Mouse (Mus musculus): ENCODE data around the gene Apoo. TPM values are rescaled to one million over a fixed set of nuclear protein-coding genes. Genes with fewer than 3 reads are reported as not detected.
"Not testable (repeated sequence)": the region's sequence is repeated elsewhere in the genome, so short reads cannot be mapped to it uniquely, and the experiment has no call there.

Apoo gene
- polyA plus RNA-seq, 1 experiment from 2014 or later = 101 TPM

DNA sequence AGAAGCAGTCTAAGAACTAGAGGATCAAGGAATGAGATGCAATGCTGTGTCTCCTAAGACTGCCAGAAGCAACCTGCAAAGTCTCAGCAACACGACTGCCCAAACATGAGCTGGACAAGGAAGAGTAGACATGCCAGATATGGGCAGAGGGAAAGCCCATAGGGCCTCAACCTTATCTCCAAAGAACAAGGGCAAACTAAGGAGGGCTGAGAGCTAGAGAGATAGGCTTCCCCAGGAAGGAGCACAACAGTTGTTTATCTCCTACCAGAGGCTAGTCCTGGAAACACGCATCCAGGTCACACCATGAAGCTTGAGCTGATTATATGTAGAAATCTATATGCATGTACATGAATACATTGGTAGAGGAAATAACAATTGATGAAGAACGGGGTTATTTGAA is 78.5 kb downstream of the Apoo start:
- H3K27ac ChIP-seq; H3K36me3 ChIP-seq; H3K9me3 ChIP-seq; H3K4me1 ChIP-seq (replicated peaks); H3K4me3 ChIP-seq (replicated peaks); ATAC-seq (ENCODE audit: insufficient number of reproducible peaks, insufficient read depth, low FRiP score, low TSS enrichment, low read depth); H3K9ac ChIP-seq (replicated peaks); H3K4me2 ChIP-seq: not testable (repeated sequence)
- H3K27me3 ChIP-seq = peaks cover 18% of the 10 kb centered on the region
- WGBS = no CpG with 5 or more reads among the region's 3 CpGs

DNA sequence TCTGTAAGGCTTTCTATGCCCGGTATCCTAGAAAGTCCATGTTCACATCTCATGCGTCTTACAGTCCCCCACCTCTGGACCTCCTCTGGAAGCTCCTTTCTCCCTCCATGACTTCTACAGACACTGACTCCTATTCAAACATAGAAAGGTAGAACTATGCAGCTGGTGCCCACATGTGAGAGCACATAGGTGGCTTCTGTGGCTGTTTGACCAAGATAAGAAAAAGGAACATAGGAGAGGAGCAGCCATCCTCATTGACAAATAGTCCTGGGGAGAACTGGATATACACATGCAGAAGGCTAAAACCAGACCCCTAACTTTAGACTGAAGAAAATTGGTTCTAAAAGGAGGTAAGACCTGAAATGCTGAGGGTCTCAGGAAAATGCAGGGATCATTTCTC is 79.1 kb downstream of the Apoo start:
- H3K27me3 ChIP-seq = peaks cover 16% of the 10 kb centered on the region
- not testable (repeated sequence) for ATAC-seq (ENCODE audit: insufficient number of reproducible peaks, insufficient read depth, low FRiP score, low TSS enrichment, low read depth); H3K4me3 ChIP-seq (replicated peaks); H3K4me1 ChIP-seq (replicated peaks); H3K9ac ChIP-seq (replicated peaks); H3K27ac ChIP-seq; H3K9me3 ChIP-seq; H3K4me2 ChIP-seq; H3K36me3 ChIP-seq
- 90% methylated on average over 2 of the region's 2 CpGs for WGBS

DNA sequence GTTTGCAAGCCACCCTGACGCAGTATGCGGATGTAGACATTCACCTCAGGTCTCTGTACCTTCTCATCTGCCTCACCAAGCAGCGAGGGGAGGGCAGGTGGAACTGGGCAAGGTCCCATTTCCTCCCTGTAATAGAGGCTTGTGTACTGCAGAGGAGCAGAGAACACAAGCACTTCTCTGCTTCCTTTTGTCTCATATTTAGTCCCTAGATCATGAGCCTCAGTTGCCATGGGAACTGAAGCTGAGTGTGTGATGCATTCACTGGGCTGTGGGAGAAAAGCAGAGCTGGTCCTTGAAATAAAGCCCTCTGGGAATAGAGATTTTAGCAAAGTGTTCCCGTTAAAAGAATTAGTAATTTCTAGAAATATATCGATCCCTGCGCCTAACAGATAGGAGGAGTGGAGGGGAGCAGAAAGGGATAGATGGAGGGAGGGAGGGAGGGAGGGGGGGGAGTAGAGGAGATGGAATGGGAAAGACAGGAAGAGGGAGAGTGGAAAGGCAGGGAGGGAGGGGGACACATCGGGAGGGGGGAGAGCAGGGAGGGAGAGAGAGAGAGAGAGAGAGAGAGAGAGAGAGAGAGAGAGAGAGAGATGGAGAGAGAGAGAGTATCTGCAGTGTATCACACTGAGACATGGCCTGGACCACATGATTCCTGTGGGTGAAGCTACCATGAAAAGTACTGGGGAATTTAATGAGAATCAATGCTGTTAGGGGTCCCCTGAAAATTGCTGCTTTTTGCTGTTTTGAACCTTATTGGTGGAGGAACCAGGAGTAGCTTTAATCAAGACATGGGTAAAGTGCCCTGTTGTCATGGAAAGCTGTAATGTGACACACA is 83.3 kb downstream of the Apoo start:
- not testable (repeated sequence) for H3K4me2 ChIP-seq; H3K36me3 ChIP-seq; H3K9me3 ChIP-seq; H3K27ac ChIP-seq; ATAC-seq (ENCODE audit: insufficient number of reproducible peaks, insufficient read depth, low FRiP score, low TSS enrichment, low read depth); H3K9ac ChIP-seq (replicated peaks); H3K4me3 ChIP-seq (replicated peaks); H3K4me1 ChIP-seq (replicated peaks)
- WGBS = 57% methylated on average over 1 of the region's 7 CpGs
- H3K27me3 ChIP-seq = peaks cover 30% of the 10 kb centered on the region

DNA sequence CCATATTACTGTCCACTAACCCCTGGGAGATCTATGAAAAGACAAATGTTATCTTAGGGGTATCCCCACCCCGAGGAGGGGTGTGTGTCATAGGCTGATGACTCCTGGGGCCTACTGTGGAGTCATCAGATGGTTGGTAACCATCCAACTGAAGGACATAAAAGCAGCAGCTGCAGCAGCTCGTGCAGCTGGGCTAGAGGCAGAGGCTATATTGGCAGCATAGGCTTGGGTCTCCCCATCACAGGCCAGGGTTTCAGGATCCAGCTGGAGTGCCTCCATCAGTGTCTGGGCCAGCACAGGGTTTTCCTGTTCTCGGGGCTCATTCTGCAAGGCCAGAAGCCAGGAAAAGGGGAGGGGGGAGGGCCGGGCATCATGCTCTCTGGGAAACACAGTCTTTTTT is 92.4 kb downstream of the Apoo start:
- Histone ChIP-seq H3K4me2 (no peak overlapping the region), H3K9me3 (no peaks in the 10 kb centered on the region), H3K4me3 (replicated peaks) (no peak overlapping the region), H3K36me3 (no peaks in the 10 kb centered on the region), H3K4me1 (replicated peaks) (no peaks in the 10 kb centered on the region), H3K27me3 (peaks cover 56% of the 10 kb centered on the region), H3K9ac (replicated peaks) (no peak overlapping the region), H3K27ac (no peak overlapping the region)
- no peak for ATAC-seq (ENCODE audit: insufficient number of reproducible peaks, insufficient read depth, low FRiP score, low TSS enrichment, low read depth)
- WGBS = 68% methylated on average over 4 of the region's 4 CpGs

DNA sequence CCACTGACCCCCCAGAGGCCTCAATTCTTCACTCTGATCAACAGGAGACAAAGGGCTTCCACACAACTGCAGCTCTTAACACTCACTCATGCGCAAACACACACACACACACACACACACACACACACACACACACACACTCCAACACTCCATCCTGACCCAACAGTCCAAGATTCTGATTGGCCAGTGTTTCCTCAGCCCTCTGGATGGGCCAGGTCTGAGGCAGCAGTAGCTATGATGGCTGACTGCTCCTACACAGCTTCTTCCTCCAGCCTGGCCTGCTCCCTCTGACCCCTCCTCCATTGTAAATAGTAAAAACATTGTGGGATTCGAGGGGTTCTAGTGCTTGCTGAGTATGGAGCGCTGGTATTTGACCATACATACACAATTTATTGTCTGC is 94.6 kb downstream of the Apoo start:
- H3K9me3 ChIP-seq; H3K4me1 ChIP-seq (replicated peaks): not testable (repeated sequence)

DNA sequence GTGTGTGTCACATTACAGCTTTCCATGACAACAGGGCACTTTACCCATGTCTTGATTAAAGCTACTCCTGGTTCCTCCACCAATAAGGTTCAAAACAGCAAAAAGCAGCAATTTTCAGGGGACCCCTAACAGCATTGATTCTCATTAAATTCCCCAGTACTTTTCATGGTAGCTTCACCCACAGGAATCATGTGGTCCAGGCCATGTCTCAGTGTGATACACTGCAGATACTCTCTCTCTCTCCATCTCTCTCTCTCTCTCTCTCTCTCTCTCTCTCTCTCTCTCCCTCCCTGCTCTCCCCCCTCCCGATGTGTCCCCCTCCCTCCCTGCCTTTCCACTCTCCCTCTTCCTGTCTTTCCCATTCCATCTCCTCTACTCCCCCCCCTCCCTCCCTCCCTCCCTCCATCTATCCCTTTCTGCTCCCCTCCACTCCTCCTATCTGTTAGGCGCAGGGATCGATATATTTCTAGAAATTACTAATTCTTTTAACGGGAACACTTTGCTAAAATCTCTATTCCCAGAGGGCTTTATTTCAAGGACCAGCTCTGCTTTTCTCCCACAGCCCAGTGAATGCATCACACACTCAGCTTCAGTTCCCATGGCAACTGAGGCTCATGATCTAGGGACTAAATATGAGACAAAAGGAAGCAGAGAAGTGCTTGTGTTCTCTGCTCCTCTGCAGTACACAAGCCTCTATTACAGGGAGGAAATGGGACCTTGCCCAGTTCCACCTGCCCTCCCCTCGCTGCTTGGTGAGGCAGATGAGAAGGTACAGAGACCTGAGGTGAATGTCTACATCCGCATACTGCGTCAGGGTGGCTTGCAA is 95.9 kb downstream of the Apoo start:
- H3K4me3 ChIP-seq (replicated peaks); ATAC-seq (ENCODE audit: insufficient number of reproducible peaks, insufficient read depth, low FRiP score, low TSS enrichment, low read depth); H3K27ac ChIP-seq; H3K36me3 ChIP-seq; H3K9me3 ChIP-seq; H3K9ac ChIP-seq (replicated peaks); H3K4me1 ChIP-seq (replicated peaks); H3K4me2 ChIP-seq: not testable (repeated sequence)
- peaks cover 26% of the 10 kb centered on the region for H3K27me3 ChIP-seq
- WGBS = 80% methylated on average over 1 of the region's 7 CpGs

More for the DNA sequence above, 94.6 kb downstream of the Apoo start:
- H3K36me3 ChIP-seq; H3K27ac ChIP-seq; H3K9ac ChIP-seq (replicated peaks); ATAC-seq (ENCODE audit: insufficient number of reproducible peaks, insufficient read depth, low FRiP score, low TSS enrichment, low read depth); H3K4me3 ChIP-seq (replicated peaks); H3K4me2 ChIP-seq: not testable (repeated sequence)
- H3K27me3 ChIP-seq = peaks cover 38% of the 10 kb centered on the region
- 83% methylated on average over 1 of the region's 3 CpGs for WGBS

Small RNA genes within 50 kb of the gene (microRNA-seq; reads per million reads assigned to microRNA genes)
- gene Gm44477 = not detected

Other genes with a start within 250 kb of the Apoo start
- gene Zfx, start 243.4 kb upstream of the Apoo start, polyA plus RNA-seq (2016; fragmentation: Nextera tagmentation; extraction: Ambion mirVana) = 33.0 and 34.0 TPM in 2 replicates
- 87.7 and 87.8 TPM in 2 replicates for gene Eif2s3x, start 154.3 kb upstream of the Apoo start, polyA plus RNA-seq (2016; fragmentation: Nextera tagmentation; extraction: Ambion mirVana)
- 8.1 and 10.4 TPM in 2 replicates for gene Klhl15, start 132.5 kb upstream of the Apoo start, polyA plus RNA-seq (2016; fragmentation: Nextera tagmentation; extraction: Ambion mirVana)
- gene Fam90a1b, start 340 bp upstream of the Apoo start, polyA plus RNA-seq (2016; fragmentation: Nextera tagmentation; extraction: Ambion mirVana) = 0.29 TPM in 1 of 2 replicates, not detected in the other
- gene Maged1, start 175.0 kb downstream of the Apoo start, polyA plus RNA-seq (2016; fragmentation: Nextera tagmentation; extraction: Ambion mirVana) = 735 and 768 TPM in 2 replicates